Mouse (Mus musculus) embryonic stem cell, embryonic (primary cell): Measurements from ENCODE around the gene C130026I21Rik.
"Not testable (repeated sequence)": the region's sequence is repeated elsewhere in the genome, so short reads cannot be mapped to it uniquely, and the experiment has no call there.

Experiments
- CTCF ChIA-PET, 4 experiments: fragments of 300-600 bp in 2 of 4; fragments of 350-600 bp in 2 of 4; sonication (Branson Sonifier 250); formaldehyde crosslinking; loops; one replicate each; lab custom pipeline; 2022; ENCODE audit warnings: inconsistent platforms in 2 of 4; lab: Charles Lee
- POLR2A ChIA-PET, 4 experiments: fragments of 300-600 bp in 2 of 4; fragments of 350-600 bp in 2 of 4; sonication (Branson Sonifier 250); formaldehyde crosslinking; loops; one replicate each; lab custom pipeline; 2022; ENCODE audit warnings: antibody characterized with exemption in 4 of 4, inconsistent platforms in 1 of 4; lab: Charles Lee

The C130026I21Rik gene

DNA sequence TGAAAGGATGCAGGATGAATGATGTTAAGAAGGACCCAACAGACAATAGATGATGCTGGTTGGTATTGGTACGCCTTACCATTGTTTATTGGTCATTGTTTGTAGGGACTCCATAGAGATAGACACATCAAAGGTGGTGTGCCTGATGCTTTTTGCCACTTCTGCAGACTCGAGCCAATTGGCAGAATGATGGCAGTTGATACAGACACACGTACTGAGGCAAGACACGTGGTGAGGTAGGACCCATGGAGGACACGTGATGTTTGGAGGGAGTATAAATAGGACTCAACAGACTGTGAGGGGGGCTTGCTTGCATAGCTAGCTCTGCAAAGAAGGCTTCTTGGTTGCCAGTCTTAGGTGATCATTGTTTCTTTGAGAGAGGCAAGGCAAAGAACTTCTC, 115.2 kb downstream of the C130026I21Rik start:
- CTCF ChIA-PET, POLR2A ChIA-PET: not testable (repeated sequence)

GRCm38 (mm10) chr1:85133671-85134070, 136.7 kb downstream of the C130026I21Rik start:
- CTCF ChIA-PET, POLR2A ChIA-PET: not testable (repeated sequence)

GRCm38 (mm10) chr1:85121841-85122240, 148.5 kb downstream of the C130026I21Rik start:
- CTCF ChIA-PET, POLR2A ChIA-PET: not testable (repeated sequence)

DNA sequence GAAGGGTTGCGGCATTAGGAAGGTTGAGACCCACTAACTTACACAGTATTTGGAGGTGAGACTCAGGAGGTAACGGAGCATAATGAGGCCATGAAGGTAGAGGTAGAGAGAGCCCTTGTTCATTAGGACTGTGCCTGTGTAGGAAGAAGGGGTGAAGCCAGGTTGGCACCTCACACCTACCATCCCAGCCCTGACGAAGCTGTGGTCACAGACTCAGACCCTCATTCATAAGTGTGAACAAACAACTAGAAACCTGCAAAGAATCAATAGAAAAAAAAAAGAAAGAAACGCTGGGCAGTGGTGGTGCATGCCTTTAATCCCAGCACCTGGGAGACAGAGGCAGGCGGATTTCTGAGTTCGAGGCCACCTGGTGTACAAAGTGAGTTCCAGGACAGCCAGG, 152.0 kb downstream of the C130026I21Rik start:
- POLR2A ChIA-PET, CTCF ChIA-PET: not testable (repeated sequence)

GRCm38 (mm10) chr1:85117537-85117936, 152.8 kb downstream of the C130026I21Rik start:
- CTCF ChIA-PET = not testable (repeated sequence)
- POLR2A ChIA-PET = interaction anchor here in 1 of 4 experiments (0.6 kb wide), 1 partner anchor 267 kb away, joined by 3 read pairs; no protein-coding TSS in a partner anchor

GRCm38 (mm10) chr1:85114666-85115402, 155.5 kb downstream of the C130026I21Rik start:
- CTCF ChIA-PET, POLR2A ChIA-PET: not testable (repeated sequence)

DNA sequence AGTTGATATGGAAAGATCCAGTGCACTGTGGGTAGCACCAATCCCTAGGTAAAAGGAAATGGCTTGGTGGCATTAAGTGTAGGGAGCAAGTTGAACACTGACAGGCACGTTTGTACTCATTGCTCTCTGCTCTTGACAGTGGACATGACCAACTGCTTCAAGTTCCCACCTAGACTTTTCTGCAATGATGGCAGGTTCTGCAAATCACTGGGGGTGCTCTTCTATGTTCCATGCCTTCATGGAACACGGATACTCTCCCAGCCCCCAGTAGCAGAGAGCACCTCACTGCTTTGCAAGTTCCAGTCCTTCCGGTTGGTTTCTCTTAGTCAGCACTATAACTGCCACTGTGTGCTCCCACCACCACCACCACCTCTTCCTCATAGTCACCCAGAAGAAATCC, 156.3 kb downstream of the C130026I21Rik start:
- POLR2A ChIA-PET, CTCF ChIA-PET: not testable (repeated sequence)

DNA sequence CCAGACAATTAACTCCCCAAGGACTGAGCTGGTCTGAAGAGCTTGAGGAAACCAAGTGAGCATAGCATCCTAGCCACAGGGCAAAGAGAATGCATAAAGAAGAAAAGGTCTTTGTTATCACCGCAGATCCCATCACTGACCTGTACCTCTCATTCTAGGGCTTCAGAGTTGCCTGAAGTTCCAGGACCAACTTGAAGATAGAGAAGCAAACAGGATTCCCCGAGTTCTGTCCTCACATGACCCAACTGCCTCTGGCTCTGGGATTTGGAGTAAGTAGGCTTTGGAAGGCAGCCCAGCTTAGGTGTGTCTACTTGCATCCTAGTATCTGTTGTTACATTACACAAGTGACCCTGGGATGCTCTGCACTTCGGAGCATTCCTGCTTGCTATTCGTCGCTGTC, 157.5 kb downstream of the C130026I21Rik start:
- POLR2A ChIA-PET, CTCF ChIA-PET: not testable (repeated sequence)

GRCm38 (mm10) chr1:85112266-85112665, 158.1 kb downstream of the C130026I21Rik start:
- CTCF ChIA-PET, POLR2A ChIA-PET: not testable (repeated sequence)

GRCm38 (mm10) chr1:85111572-85111971, 158.8 kb downstream of the C130026I21Rik start:
- CTCF ChIA-PET, POLR2A ChIA-PET: not testable (repeated sequence)

DNA sequence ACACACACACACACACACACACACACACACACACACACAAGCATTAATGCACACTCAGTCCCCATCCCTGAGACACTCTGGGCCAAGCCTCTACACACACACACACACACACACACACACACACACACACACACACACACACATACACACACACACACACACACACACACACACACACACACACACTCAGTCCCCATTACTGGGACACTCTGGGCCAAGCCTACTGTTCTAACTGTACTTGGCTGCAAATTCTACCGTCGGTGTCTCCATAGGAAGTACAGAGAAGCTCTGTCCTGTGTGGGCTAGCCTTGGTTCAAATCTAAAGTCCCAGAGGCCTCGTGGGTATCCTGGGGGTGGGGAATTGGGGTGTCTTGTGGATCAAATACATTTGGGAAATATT, 159.5 kb downstream of the C130026I21Rik start:
- CTCF ChIA-PET, POLR2A ChIA-PET: not testable (repeated sequence)

DNA sequence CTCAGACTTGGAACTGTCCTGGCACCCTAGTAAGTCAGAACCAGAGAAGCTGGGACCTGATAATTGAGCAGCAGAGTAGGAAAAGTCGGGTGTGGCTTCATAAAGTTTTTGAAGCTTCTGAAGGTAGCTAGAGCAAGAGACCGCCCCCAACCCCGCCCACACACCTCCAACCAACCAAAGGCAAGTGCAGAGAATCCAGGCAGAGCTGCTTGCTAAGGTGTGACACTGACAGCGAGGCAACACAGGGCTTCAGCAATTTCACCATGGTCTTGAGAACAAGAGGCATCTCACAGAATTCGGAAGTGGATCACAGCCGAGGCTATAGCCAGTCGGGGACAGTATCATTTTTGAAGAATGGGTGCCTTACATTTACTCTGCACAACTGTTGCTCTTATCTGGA, 160.6 kb downstream of the C130026I21Rik start, which contains the start of gene A530032D15Rik:
TSS of gene A530032D15Rik (minus strand) at position 101 of the 400 bp plus-strand sequence.
- CTCF ChIA-PET, POLR2A ChIA-PET: not testable (repeated sequence)

- CTCF ChIA-PET, POLR2A ChIA-PET: not testable (repeated sequence)
These were observed 164.4 kb downstream of the C130026I21Rik start for GRCm38 (mm10) chr1:85106013-85106412.

DNA sequence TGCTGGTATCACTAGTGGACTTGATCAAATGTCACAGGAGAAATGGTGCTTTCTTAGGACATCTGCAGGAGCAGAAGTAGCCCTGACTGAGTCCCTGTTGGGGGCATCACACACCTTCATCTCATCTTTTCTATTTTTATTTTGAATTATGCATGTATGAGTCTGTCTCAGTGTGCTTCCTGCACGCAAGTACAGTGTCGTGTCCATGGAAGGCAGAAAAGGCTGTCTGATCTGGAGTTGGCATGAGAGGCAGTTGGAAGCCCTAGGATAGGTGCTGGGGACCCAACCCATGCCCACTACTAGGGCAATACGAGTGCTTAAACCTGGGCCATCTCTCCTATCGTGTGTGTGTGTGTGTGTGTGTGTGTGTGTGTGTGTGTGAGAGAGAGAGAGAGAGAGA, 165.0 kb downstream of the C130026I21Rik start:
- POLR2A ChIA-PET, CTCF ChIA-PET: not testable (repeated sequence)

DNA sequence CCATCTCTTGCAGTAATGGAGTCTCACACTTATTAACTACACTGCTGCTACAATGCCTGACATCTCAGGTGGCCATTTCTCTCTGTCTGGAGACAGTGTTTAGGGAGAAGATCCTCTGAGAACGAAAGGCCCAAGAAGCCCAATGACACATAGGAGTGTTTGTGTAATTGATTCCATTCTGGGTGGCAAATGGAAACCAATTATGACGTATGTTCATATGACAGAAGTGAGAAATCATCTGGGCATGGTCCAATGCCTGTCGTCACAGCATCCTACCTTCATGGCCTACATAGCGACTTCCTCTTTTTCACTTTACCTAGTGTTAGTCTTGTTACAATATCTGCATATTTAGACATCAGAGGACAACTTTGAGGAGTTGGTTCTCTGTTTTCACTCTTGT, 168.6 kb downstream of the C130026I21Rik start:
- CTCF ChIA-PET = not testable (repeated sequence)

GRCm38 (mm10) chr1:85099864-85100263, 170.5 kb downstream of the C130026I21Rik start, which contains the start of gene Gm10553:
TSS of gene Gm10553 (plus strand) at chr1:85100164.
- POLR2A ChIA-PET, CTCF ChIA-PET: not testable (repeated sequence)

More for the DNA sequence above, 168.6 kb downstream of the C130026I21Rik start:
- POLR2A ChIA-PET = not testable (repeated sequence)

DNA sequence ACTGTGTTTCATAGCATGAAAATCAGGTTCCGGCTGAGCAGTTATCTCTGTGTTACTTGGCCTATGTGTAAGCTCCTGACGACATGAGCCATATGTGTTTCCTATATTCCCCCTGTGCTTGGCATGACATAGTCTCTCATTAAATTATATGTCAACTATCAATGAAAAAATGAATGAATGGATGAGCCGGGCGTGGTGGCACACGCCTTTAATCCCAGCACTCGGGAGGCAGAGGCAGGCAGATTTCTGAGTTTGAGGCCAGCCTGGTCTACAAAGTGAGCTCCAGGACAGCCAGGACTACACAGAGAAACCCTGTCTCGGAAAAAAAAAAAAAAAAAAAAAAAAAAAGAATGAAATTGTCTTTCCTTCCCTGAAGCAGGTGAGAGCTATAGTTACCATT, 171.3 kb downstream of the C130026I21Rik start:
- POLR2A ChIA-PET, CTCF ChIA-PET: not testable (repeated sequence)

- POLR2A ChIA-PET, CTCF ChIA-PET: not testable (repeated sequence)
These were observed 177.3 kb downstream of the C130026I21Rik start for GRCm38 (mm10) chr1:85093011-85093572.

GRCm38 (mm10) chr1:85092169-85092568, 178.2 kb downstream of the C130026I21Rik start:
- POLR2A ChIA-PET, CTCF ChIA-PET: not testable (repeated sequence)

DNA sequence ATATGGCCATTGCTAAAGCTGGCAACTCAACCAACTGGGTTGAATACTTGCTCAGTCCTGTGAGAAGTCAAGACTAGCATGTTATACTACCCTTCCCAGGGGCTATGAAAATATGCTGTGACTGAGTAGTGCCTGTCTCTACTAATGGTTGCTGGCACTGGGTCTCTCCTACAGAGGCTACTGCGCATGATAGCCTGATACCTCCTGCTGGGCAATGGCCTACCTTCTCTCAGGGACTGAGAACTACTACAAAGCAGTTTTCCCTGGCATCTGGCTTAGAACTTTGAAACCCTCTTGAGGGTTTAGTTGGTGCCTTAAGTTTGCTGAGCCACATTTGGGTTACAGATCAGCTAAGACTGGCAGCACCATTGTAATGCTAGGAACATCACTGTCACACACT, 184.2 kb downstream of the C130026I21Rik start:
- POLR2A ChIA-PET, CTCF ChIA-PET: not testable (repeated sequence)

DNA sequence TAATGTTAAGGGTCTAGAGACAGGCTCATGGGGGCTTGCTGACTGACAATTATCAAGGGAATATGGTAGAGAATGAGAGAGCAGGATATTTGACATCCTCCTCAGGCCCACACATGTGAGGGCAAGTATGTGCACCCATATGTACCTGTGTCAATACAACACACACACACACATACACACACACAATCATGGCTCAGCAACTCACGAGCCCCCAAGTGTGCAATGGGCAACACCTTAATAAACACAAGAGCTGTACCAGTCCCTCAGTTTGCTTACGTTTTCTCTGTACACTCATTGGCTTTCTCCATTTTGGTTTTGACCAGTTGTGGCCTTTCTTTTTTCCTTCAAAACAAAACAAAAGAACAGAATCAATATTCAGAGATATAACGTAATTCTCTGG, 185.6 kb downstream of the C130026I21Rik start:
- CTCF ChIA-PET, POLR2A ChIA-PET: not testable (repeated sequence)
